Mouse (Mus musculus) forebrain, embryonic 13.5 days (tissue): ENCODE results near the gene Rnf167. TPM values are rescaled to one million over a fixed set of nuclear protein-coding genes. Genes with fewer than 3 reads are reported as not detected.

Experiments used
- ATAC-seq: fragments of 200-750 bp; cut with Nextera tagmentation; 2 replicates; pipeline ENCODE4 v1.8.0; 2017
- H3K27ac ChIP-seq: fragments of 300-500 bp; sonication (generic); 2 replicates; pipeline ENCODE4 v1.5.1; 2015; ENCODE audit warnings: inconsistent platforms, mild to moderate bottlenecking, moderate library complexity
- H3K27me3 ChIP-seq: fragments of 300-500 bp; sonication (generic); 2 replicates; pipeline ENCODE4 v1.6.1; 2015; ENCODE audit warnings: mild to moderate bottlenecking, inconsistent platforms
- H3K36me3 ChIP-seq: fragments of 300-500 bp; sonication (generic); 2 replicates; pipeline ENCODE4 v1.6.1; 2015; ENCODE audit warnings: mild to moderate bottlenecking, inconsistent platforms; ENCODE audit not compliant: poor library complexity, severe bottlenecking
- H3K4me1 ChIP-seq: fragments of 300-500 bp; sonication (generic); 2 replicates; pipeline ENCODE4 v1.6.1; 2015; ENCODE audit warnings: inconsistent platforms
- H3K4me2 ChIP-seq: fragments of 300-500 bp; sonication (generic); 2 replicates; pipeline ENCODE4 v1.6.1; 2015; ENCODE audit warnings: inconsistent platforms, mild to moderate bottlenecking, moderate library complexity
- H3K4me3 ChIP-seq: fragments of 300-500 bp; sonication (generic); 2 replicates; pipeline ENCODE4 v1.5.1; 2015; ENCODE audit warnings: mild to moderate bottlenecking, inconsistent platforms
- H3K9ac ChIP-seq: fragments of 300-500 bp; sonication (generic); 2 replicates; pipeline ENCODE4 v1.6.1; 2015; ENCODE audit warnings: mild to moderate bottlenecking, inconsistent platforms
- H3K9me3 ChIP-seq: fragments of 300-500 bp; sonication (generic); replicated peaks from 2 replicates; pipeline ENCODE4 v1.6.1; 2016; ENCODE audit warnings: inconsistent platforms
- WGBS: fragments of 180-500 bp; shearing (Covaris S2); methylation state at CpG from one replicate; pipeline ENCODE4 v1.1.7; 2015; 5-methylcytosine and 5-hydroxymethylcytosine counted together
- polyA plus RNA-seq: library from polyadenylated mRNA; unstranded; fragments of >200 nt; fragmentation: Nextera tagmentation; extraction: Ambion mirVana; gene quantifications from 2 replicates; pipeline ENCODE4 v1.2.1, GENCODE M21; 2015

The Rnf167 gene
- polyA plus RNA-seq, 1 experiment from 2014 or later = 108 TPM

DNA sequence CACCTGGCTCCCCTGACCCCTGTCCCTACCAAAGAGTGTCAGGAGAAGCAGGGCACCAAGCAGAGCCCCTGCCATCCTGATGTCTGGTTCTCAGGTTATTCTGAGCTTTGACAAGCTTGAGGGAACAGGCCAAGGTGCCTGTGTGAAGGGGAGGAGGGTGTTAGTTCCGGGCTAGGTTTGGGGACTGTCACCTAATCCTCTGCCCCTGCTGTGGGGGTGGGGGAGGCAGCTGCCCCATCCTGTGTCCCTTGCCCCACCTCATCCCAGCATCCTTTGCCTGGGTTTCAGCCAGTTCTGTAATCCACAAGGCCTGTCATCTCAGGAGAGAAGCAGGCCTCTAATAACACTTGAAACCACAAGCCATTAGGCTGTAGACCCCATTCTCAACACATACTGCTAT is 27.9 kb upstream of the Rnf167 start, which contains the start of gene Chrne:
Gene Chrne (minus strand): TSS at position 116 of the 400 bp plus-strand sequence.
- Histone ChIP-seq H3K9ac (no peak within 1 kb of the TSS), H3K9me3 (no peaks in the 10 kb centered on the region), H3K27ac (no peak within 1 kb of the TSS), H3K4me2 (no peak within 1 kb of the TSS), H3K27me3 (peaks cover 12% of the 10 kb centered on the region; the same call in 1 of the 2 replicates), H3K4me3 (no peak within 1 kb of the TSS), H3K4me1 (peaks cover 8% of the 10 kb centered on the region), H3K36me3 (no peaks in the 10 kb centered on the region)
- ATAC-seq = no peak
- 60% methylated on average over 1 of the region's 1 CpGs for WGBS

DNA sequence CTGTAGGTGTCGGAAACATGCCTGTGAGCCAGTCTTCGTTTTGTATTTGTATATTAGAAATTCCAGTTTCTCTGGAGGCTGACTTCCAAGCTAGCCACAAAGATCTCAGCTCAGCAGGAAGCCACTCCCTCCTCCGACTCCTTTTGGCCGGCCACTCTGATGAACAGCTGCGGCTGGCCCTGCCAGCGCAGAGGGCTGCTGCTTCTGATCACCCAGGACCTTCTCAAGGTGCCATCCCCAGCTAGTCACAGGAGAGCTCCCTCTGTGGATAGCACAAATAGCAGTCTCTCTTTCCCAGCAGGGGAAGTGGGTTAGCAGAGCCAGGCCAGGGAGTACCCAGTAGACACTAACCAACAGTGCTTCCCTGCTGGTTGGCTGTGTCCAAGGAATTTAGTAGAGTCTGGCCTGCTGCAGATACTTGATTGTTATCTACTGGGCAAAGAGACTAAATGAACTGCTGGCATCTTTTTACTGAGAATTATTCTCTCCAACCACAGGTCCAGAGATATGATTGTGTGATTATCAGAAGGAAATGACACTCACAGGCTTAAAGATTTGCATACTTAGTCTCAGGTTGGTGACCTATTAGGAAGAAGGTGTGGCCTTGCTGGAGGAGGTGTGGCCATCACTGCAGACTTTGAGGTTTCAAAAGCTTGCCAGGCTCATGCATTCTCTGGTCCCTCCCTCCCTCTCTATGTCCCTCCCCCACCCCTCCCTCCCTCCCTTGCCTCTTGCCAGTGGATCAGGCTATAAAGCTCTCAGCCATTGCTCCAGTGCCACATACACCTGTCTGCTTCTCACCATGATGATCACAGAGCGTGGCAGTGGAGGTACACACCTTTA is 24.8 kb upstream of the Rnf167 start:
- no peak overlapping the region for H3K4me2 ChIP-seq
- no peak for ATAC-seq
- H3K9ac ChIP-seq = no peak overlapping the region; the same call in 1 of the 2 replicates
- no peaks in the 10 kb centered on the region for H3K27me3 ChIP-seq
- no peak overlapping the region for H3K27ac ChIP-seq
- 45% methylated on average over 7 of the region's 7 CpGs for WGBS
- H3K4me3 ChIP-seq = no peak overlapping the region
- H3K36me3 ChIP-seq = no peaks in the 10 kb centered on the region
- H3K9me3 ChIP-seq = no peaks in the 10 kb centered on the region
- H3K4me1 ChIP-seq = no peaks in the 10 kb centered on the region

DNA sequence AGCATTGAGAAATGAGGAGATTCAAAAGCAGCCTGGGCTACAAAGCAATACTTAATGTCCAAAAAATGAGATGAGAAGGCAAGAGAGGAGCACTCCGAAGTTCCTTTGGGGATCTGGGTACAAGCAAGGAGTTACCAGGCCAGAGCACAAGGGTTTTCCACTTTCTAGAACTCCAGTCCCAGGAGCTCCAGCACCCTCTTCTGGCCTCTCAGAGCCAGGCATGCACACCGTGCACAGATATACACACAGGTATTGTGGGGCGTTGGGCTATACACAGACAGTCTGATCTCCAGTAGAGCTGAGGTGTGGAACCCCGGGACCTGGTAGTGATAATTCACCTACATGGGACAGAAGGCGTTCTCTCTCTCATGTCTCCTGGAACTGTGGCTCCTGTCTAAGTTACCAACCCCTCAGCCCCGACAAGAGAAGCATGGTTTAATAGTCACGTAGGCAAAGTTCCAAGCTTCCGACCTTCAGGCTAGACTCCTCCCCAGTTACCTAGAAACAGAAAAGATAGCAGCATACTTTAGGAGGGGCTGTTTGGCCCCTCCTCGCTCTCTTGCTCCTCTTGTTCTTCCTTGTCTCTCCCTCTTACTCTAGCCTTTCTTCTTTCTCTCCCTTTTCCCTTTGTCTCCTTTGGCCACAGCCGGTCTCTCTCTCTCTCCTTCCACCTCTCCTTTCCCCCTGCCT is 23.8 kb upstream of the Rnf167 start:
- WGBS = 85% methylated on average over 10 of the region's 10 CpGs
- Histone ChIP-seq H3K9me3 (no peaks in the 10 kb centered on the region), H3K4me1 (no peaks in the 10 kb centered on the region)

DNA sequence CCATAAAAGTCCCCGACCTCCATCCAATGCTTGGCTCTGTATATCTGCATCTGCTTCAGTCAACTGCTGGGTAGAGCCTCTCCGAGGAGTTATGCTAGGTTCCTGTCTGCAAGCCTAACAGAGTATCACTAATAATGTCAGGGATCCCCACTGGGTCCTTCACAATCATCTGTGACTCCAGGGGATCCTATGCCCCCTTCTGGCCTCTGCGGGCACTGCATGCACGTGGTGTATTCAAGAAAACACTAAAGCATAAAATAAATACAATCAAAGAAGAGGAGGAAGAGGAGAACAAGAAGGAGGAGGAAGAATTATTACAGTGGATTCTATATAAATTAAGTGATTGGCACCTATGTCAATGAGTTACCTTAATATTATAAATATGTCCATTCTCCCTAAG is 21.6 kb upstream of the Rnf167 start:
- Histone ChIP-seq H3K27ac (no peak overlapping the region), H3K9ac (no peak overlapping the region), H3K9me3 (no peaks in the 10 kb centered on the region), H3K4me1 (no peaks in the 10 kb centered on the region), H3K27me3 (no peaks in the 10 kb centered on the region), H3K36me3 (no peaks in the 10 kb centered on the region), H3K4me2 (no peak overlapping the region), H3K4me3 (no peak overlapping the region)
- WGBS = 52% methylated on average over 4 of the region's 4 CpGs
- ATAC-seq = no peak

More for the DNA sequence above, 23.8 kb upstream of the Rnf167 start:
- Histone ChIP-seq H3K4me3 (no peak overlapping the region), H3K9ac (no peak overlapping the region), H3K27me3 (no peaks in the 10 kb centered on the region), H3K27ac (no peak overlapping the region), H3K36me3 (no peaks in the 10 kb centered on the region), H3K4me2 (no peak overlapping the region)
- ATAC-seq = no peak

DNA sequence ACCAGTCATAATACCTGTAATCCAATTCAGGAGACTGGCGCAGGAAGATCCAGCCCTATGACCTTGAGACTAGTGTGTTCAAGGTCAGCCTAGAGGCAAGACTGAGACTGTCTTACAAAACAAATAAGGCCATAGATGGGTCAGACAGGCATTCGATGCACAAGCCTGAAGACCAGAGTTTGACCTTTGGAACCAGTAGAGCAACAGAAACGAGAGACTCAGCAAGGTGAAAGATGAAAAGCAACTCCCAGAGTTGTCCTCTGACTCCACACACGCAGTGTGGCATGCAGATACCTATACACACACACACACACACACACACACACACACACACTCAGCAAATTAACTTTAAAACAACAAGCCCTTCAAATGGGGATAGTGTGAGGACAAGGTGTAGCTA is 20.2 kb upstream of the Rnf167 start:
- WGBS = 87% methylated on average over 4 of the region's 4 CpGs
- Histone ChIP-seq H3K9me3 (no peaks in the 10 kb centered on the region), H3K4me2 (no peak overlapping the region), H3K27ac (no peak overlapping the region), H3K36me3 (no peaks in the 10 kb centered on the region), H3K4me1 (no peaks in the 10 kb centered on the region), H3K27me3 (no peaks in the 10 kb centered on the region), H3K9ac (no peak overlapping the region), H3K4me3 (no peak overlapping the region)
- no peak for ATAC-seq

DNA sequence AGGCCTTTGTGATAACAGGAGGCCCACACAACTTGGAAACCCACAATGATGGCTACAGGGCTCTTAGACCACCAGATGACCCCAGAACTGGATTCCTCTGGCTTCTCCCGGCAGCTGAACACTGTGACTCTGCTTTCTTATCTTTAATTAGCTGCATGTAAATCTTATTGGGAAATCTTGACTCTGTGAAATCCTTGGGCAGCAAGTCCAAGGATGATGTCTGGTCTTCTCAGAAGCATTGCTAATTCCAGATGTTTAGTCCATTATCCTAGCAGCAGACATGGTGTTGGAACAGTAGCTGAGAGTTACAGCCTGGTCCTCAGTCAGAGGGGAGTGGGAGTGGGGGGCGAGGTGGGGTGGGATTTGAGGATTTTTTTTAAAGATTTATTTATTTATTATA is 18.6 kb upstream of the Rnf167 start:
- Histone ChIP-seq H3K4me1 (no peaks in the 10 kb centered on the region), H3K4me2 (no peak overlapping the region), H3K27me3 (no peaks in the 10 kb centered on the region), H3K9me3 (no peaks in the 10 kb centered on the region), H3K27ac (no peak overlapping the region), H3K4me3 (no peak overlapping the region), H3K9ac (no peak overlapping the region), H3K36me3 (no peaks in the 10 kb centered on the region)
- WGBS = 87% methylated on average over 2 of the region's 2 CpGs
- no peak for ATAC-seq

DNA sequence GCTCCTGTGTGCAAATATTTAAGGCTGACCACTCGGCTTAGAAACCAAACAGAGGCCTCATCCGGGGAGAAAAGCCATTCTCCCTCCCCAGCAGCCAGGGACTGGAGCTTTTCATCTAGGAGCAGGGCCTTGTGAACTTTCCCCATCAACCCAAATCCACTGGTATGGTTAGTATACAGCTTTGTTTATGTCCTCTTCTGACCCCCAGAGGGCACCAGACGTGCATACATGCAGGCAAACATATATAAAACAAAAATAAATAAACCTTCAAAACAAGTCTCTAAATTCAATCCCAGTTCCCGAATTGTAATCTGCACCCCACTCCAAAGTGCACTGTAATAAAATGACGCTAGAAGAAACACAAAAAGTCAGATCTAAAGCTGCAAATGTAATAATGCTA is 17.5 kb upstream of the Rnf167 start:
- Histone ChIP-seq H3K4me1 (no peaks in the 10 kb centered on the region), H3K9me3 (no peaks in the 10 kb centered on the region), H3K4me2 (no peak overlapping the region), H3K27ac (no peak overlapping the region), H3K27me3 (no peaks in the 10 kb centered on the region), H3K36me3 (no peaks in the 10 kb centered on the region), H3K4me3 (no peak overlapping the region), H3K9ac (no peak overlapping the region)
- ATAC-seq = no peak
- 52% methylated on average over 5 of the region's 5 CpGs for WGBS

DNA sequence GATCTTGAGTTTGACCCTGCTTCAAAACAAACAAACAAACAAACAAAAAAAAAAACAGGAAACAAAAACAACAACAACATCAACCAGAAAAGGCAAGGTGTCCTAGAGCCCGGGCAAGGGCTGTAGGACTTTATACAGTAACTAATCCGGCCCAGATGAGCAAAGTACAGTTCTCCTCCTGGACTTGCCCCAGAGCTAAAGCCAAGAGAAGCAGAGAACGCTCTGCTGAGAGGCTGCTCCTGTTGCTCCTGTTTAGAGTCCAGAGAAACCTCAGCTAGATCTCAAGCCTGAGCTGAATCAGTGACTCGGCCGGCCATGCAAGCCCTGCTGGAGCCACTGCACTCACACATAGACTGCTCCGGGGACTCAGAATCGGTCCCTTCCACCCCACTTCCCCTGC is 16.9 kb upstream of the Rnf167 start:
- H3K36me3 ChIP-seq = no peaks in the 10 kb centered on the region
- WGBS = 72% methylated on average over 7 of the region's 7 CpGs
- ATAC-seq = no peak
- H3K27ac ChIP-seq = no peak overlapping the region
- H3K9ac ChIP-seq = no peak overlapping the region
- no peaks in the 10 kb centered on the region for H3K9me3 ChIP-seq
- no peak overlapping the region for H3K4me2 ChIP-seq
- no peaks in the 10 kb centered on the region for H3K4me1 ChIP-seq
- no peaks in the 10 kb centered on the region for H3K27me3 ChIP-seq
- no peak overlapping the region for H3K4me3 ChIP-seq

DNA sequence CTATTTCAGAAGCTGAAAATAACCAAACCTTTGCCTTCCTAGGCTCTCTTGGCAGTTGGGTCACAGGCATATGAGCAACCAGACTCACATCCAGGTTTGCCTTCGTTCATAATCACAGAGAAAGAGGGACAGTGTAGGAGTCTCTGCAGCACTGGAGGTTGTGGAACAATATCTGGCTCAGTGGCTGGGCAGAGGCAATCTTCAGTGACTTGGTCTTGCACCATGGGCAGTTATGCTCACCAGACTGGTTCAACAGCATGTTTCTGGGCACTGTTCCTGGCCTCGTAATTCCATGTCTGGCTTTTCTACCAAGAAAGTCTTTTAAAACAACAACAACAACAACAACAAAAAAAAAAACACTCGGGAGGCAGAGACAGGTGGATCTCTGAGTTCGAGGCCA is 11.4 kb upstream of the Rnf167 start:
- Histone ChIP-seq H3K27me3 (no peaks in the 10 kb centered on the region), H3K4me1 (no peaks in the 10 kb centered on the region), H3K36me3 (no peaks in the 10 kb centered on the region), H3K9me3 (no peaks in the 10 kb centered on the region), H3K4me3 (no peak overlapping the region), H3K27ac (no peak overlapping the region), H3K9ac (no peak overlapping the region), H3K4me2 (no peak overlapping the region)
- no peak for ATAC-seq
- 80% methylated on average over 4 of the region's 4 CpGs for WGBS

DNA sequence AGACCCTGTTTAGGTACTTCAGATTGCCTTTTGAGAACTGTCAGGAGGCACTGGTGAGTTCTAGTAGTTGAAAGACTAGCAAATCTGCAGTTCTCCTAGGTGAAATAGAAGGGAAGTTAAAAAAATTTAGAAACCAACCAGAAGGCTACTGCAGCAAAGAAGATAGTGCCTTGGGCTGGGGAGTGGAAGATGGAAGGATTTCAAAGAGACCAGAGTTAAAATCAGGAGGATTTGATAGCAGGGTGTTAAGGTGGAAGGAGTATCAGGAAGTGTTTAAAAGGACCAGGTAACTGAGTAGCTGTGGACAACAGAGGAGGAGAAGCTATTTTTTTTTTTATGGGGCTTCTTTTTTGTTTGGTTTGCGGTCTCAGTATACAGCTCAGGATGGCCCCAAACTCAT is 9.3 kb upstream of the Rnf167 start:
- Histone ChIP-seq H3K27ac (no peak overlapping the region), H3K9me3 (no peaks in the 10 kb centered on the region), H3K4me1 (no peaks in the 10 kb centered on the region), H3K4me2 (no peak overlapping the region), H3K4me3 (no peak overlapping the region), H3K27me3 (no peaks in the 10 kb centered on the region), H3K36me3 (0 out of 2 replicates have a peak, but pooled peaks cover 3% of the 10 kb centered on the region), H3K9ac (no peak overlapping the region)
- WGBS = 92% methylated on average over 1 of the region's 1 CpGs
- no peak for ATAC-seq

DNA sequence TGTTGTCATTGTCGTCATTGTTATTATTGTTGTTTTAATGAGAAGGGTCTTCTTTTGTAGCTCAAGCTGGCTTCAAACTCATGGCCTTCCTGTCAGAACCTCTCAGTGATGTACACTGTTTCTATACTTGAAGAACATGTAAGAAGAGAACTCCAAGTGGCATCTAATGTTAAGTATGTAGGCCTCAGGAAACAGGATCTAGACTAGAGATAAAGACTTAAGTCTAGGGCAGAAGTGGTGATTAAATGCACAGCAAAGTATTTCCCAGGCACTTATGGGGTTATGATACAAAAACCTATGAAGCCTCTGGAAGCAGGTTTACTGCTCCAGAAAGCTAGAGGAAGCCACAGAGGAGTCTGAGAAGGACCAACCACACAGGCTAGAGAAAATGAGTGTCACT is 8.7 kb upstream of the Rnf167 start:
- 0 out of 2 replicates have a peak, but pooled peaks cover 8% of the 10 kb centered on the region for H3K36me3 ChIP-seq
- no peaks in the 10 kb centered on the region for H3K27me3 ChIP-seq
- H3K9me3 ChIP-seq = no peaks in the 10 kb centered on the region
- no peak overlapping the region for H3K27ac ChIP-seq
- no peak overlapping the region for H3K4me2 ChIP-seq
- H3K4me1 ChIP-seq = no peaks in the 10 kb centered on the region
- no peak overlapping the region for H3K9ac ChIP-seq
- WGBS = 86% methylated on average over 1 of the region's 1 CpGs
- no peak overlapping the region for H3K4me3 ChIP-seq
- no peak for ATAC-seq

DNA sequence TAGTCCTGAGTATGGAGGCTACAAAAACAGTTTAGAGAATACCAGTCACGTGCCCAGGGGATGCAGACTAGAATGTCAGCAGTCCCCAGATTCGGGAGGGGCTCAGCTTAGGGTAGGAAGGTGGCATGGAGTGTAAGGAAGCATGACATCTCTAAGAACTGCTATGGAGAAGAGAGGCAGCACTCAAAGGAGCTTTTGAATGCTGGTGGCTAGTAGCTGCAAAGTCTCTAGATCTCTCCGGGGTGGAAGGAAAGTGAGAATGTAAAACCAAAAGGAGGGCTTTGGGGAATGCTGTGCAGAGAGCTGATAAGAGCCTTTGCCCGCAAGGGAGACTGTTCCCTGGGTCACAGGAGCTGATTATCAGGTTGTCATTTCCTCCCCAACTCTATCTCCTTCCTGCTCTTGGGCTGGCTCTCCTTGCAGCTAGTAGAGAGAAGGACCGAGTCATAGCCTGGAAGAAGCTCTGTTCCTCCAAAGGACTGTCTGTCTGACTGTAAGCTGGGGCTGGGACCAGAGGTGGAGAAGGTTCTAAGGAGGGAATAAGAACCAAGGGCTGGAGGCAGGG is 8.2 kb upstream of the Rnf167 start, which contains the start of gene Gp1ba:
Gene Gp1ba (plus strand): TSS at position 409 of the 565 bp plus-strand sequence.
- H3K27ac ChIP-seq = no peak within 1 kb of the TSS
- H3K9me3 ChIP-seq = no peaks in the 10 kb centered on the region
- no peak within 1 kb of the TSS for H3K4me3 ChIP-seq
- no peak within 1 kb of the TSS for H3K4me2 ChIP-seq
- no peaks in the 10 kb centered on the region for H3K4me1 ChIP-seq
- H3K36me3 ChIP-seq = 0 out of 2 replicates have a peak, but pooled peaks cover 13% of the 10 kb centered on the region
- H3K27me3 ChIP-seq = no peaks in the 10 kb centered on the region
- ATAC-seq = no peak
- WGBS = 62% methylated on average over 5 of the region's 5 CpGs
- no peak within 1 kb of the TSS for H3K9ac ChIP-seq
